Mouse (Mus musculus) thymus, adult 18-20 months (tissue): Measurements from ENCODE around the gene Bhmt.

ENCODE experiments used
- DNase-seq, 2 experiments: peaks; one replicate each; pipeline ENCODE4 v3.0.0; 2022; ENCODE audit warnings: mixed read lengths in 2 of 2

The Bhmt gene

GRCm38 (mm10) chr13:93637282-93638245 is at the start of gene Bhmt:
Gene Bhmt (minus strand): TSS chr13:93637961.
- no peak for DNase-seq

- DNase-seq: no peak
Measured at GRCm38 (mm10) chr13:93687321-93687720, 49.6 kb upstream of the Bhmt start.

DNA sequence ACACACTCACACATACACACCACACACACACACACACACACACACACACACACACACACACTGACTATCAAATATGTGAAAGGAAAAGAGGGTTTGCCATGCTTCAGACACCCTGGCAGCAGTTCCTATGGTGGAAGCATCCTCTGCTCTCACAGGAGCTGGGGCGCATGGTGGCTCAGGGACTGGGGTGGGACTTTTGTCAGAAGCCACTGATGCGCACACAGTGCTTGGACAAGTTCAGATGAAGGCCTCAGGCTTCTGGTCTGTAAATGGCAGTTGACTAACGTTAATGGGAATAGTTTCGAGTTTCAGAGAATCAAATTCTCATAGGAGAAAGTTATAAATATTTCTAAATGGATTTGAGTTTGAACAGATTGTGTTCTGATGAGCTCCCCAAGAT is 47.5 kb upstream of the Bhmt start:
- no peak for DNase-seq

DNA sequence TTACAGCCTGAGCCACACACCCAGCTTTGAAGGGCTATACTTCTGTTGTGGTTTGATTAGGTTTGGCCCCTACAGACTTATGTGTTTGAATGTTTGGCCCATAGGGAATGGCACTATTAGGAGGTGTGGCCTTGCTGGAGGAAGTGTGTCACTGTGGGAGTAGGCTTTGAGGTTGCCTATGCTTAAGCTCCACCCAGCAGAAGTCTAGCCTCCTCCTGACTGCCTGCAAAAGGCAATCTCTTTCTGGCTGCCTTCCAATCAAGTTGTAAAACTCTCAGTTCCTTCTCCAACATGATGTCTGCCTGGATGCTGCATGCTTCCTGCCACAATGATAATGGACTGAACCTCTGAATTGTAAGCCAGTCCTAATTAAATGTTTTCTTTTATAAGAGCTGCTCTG is 45.6 kb upstream of the Bhmt start:
- DNase-seq: no peak

- no peak for DNase-seq
Measured at GRCm38 (mm10) chr13:93676864-93677263, 39.1 kb upstream of the Bhmt start.

- no peak for DNase-seq
Measured at GRCm38 (mm10) chr13:93674131-93674561, 36.4 kb upstream of the Bhmt start, which contains the start of the genes Bhmt2 and Dmgdh. Gene Bhmt2 (minus strand): TSS chr13:93674302. Gene Dmgdh (plus strand): TSS chr13:93674433.

GRCm38 (mm10) chr13:93673296-93673695 is 35.5 kb upstream of the Bhmt start:
- DNase-seq: no peak

GRCm38 (mm10) chr13:93672371-93672770 is 34.6 kb upstream of the Bhmt start:
- DNase-seq: no peak

DNA sequence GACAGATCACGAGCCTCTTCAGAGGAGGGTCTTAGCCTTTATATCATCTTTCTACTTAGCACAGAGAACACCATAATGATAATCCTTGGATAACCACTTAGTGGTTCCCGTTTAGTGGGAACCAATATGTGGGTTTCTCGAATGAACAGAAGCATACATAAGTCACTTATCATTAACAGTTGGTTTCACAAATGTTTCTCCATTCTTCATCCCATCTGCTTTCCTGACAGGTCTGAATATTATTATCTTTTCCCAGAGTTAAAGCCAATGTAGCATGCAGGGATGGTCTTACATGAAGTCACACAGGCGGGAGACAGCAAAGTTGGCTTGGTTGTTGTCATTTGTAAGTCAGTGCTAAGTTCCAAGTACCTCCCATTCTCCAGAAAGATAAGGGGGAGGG is 29.8 kb upstream of the Bhmt start:
- DNase-seq: no peak

DNA sequence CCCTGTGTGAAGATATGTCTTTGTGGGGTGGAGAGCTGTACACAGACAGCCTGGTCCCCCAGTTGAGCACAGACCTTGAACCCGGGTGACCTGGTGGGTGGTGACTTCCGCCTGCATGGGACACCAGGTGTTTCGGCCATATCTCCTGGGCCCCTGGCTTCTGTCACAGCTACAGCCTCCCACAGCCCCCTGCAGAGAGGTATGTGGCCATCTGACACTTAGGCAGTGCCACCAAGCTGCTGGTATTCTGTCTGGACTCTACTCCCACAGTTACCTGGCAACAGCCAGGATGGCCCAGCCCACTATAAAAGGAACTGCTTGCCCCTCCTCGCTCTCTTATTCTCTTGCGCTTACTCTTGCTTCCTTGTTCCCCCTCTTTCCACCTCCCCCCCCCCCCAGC is 20.2 kb upstream of the Bhmt start:
- DNase-seq: no peak

GRCm38 (mm10) chr13:93653382-93653781 is 15.6 kb upstream of the Bhmt start:
- DNase-seq: no peak

- no peak for DNase-seq
Measured at GRCm38 (mm10) chr13:93648387-93649130, 10.8 kb upstream of the Bhmt start.

GRCm38 (mm10) chr13:93639636-93640035 is 1.9 kb upstream of the Bhmt start:
- no peak for DNase-seq

DNA sequence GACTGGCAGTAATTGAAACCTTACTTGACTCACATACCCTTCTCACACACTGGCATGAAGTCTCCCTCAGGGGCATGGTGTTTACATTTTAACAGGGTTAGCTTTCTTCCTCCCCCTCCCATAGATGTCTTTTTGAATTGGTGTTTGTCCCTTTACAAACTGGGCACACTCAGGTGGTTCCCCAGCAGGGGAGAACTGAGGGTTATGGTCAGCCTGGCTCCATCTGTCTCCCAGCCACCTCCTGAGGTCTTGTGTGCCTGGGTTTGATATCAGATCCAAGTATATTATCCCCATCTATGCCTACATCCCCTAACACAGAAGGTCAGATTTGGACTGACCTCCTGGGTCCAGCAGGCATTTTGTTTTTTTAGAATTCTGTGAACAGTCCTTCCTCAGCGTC is 1.2 kb downstream of the Bhmt start:
- no peak for DNase-seq

DNA sequence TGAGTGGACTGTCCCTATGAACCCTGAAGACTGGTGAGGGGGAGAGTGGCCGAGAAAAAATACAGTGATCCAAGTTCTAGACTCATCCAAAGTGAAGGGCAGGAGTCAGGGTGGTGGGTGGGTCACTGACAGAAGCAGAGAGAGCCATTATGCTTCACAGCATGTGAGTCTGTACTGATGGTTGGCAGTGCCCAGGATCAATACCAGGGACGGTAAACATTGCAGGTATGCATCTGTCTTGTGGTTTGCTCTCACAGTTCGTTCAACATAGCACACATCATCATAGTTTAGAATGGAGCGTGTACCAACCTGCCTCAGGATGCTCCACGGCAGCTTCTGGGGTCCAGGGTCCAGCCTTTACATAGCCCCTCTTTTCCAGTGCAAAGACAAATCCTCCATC is 4.8 kb downstream of the Bhmt start:
- DNase-seq: no peak

DNA sequence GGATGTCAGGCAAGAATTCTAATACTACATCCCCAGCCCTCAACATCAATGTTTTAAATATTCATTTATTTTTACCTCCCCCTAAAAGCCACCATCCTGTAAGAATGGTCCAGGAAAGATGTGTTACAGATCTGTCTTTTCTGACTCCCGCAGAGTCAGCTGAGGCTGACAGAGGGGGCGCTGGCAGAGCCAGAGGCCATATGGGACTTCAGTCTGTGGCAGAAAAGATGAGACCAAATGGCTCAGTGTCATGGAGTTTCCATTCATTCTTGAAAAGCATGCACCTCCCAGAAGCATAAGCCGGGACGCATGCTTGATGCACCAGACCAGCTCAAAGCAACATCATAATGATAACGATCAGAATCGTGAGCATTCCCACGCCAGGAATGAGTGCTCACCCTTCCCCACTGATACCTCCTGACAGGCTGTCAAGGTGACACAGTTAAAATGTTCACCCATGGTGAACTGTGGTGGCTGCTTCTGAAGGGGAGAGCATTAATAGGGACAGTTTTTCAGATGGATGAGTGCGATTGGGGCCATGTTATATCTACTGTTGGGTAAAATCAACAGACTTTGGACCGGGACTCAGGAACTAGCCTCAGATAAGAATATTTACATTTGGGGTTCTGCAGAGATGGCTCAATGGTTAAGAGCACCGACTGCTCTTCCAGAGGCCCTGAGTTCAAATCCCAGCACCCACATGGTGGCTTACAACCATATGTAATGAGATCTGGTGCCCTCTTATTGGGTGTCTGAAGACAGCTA is 6.6 kb downstream of the Bhmt start:
- DNase-seq: no peak

GRCm38 (mm10) chr13:93628861-93629260 is 8.9 kb downstream of the Bhmt start:
- DNase-seq: no peak

DNA sequence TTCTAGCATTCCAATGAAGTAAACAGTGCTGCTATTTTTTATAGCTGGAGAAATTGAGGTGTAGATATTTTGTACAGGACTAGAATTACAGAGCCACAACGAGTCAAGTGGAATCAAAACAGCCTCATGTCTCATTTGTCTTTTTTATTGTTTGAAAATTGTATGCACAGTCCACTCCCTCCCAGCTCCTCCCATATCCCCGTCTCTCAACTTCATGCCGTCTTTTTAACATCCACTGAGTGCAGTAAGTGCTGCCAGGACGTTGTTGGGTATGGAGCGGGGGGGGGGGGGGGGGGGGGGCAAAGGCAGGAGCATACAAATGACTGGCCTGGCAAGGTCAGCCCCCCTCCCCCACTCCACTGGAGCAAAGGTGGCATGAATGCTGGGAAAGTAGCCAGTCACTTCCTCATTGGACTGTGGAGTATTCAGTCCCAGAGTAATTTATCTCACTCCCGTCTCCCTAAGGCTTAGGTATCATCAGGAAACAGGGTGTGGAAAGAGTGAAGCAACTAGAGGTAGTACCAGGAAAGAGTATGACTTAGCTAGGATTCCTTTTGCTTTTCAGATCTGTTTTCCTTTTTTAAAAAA is 23.3 kb downstream of the Bhmt start:
- DNase-seq: no peak

DNA sequence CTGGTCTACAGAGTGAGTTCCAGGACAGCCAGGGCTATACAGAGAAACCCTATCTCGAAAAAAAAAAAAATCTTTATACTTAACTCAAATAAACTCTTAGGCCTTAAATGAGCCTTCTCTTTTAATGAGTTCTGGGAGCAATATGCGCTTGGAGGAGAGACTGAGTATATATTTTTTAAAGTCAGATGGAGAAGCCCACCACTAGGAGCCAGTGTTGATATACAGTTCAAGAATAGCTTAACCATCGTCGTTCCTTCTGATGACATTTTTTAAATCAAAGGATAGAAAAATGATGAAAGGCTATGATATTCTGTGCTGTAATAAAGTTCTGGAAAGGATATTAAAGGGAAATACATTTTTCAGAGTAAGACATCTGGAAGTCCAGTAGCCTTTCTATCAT is 24.0 kb downstream of the Bhmt start:
- no peak for DNase-seq

DNA sequence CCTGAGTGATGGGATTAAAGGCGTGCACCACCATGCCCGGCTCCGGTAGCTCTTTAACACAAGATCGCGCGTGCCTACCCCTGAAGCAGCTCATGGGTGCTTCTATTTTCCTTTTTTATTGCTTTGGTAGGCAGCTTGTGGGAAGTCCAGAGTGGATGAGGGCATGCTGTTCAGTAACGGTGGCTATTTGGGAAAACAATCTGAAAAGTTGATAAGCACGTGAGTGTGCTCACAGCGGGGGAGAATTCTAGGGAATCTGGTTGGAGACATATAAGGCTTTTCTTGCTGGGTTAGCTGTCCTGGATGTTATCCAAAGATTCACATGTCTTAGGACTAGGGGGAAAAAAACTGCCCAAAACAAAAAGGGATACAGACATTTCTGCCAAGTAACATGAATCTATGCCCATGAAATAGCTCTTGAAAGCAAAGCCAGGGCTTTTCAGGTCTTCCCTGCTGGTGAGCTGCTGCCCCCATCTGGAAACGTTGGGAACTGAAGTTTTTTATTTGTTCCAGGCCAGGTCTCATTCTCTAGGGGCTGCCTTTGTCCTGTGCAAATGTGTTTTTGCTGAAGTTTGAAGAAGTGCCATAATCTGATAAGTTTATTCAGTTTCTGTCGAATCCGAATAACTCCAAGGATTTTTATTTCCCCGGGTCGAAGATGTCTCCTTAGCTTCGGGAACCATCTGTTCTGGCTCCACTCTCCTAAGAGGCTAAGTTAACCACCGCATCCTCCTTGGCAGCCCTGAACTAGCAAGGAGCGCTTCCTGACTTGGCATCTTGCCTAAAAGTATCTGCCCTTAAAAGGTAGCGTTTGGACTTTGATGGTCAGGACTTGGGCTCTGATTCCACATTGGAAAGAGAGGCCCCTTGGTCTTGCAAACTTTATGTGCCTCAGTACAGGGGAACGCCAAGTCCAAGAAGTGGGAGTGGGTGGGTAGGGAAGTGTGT is 24.8 kb downstream of the Bhmt start:
- peak in 1 of 2 experiments; percentile 12 for DNase-seq

DNA sequence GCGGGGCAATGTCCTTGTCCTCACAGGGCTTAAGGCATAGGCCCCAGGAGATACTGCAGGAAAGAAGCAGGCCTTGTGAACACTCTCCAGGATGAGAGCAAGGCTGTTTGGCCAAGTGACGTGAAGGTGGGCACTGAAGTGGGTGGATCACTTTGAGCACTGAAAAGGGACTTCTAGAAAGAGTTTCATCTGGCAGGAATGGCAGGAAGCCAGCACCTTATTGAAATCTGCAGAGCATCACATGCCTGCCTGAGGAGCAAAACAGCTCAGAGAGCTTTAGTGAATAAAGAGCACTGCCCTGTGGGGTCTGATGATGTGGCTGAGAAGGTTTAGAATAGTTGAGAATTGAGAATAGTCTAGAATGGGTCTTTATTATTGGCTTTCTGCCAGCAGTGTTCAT is 29.3 kb downstream of the Bhmt start:
- DNase-seq: no peak
